Mouse (Mus musculus) heart, embryonic 14.5 days (tissue): ENCODE results near the gene Gcc2. TPM values are rescaled to one million over a fixed set of nuclear protein-coding genes. Genes with fewer than 3 reads are reported as not detected.
A peak's percentile ranks its signal among the peaks of the same experiment; 100 is the strongest.
"Not testable (repeated sequence)": the region's sequence is repeated elsewhere in the genome, so short reads cannot be mapped to it uniquely, and the experiment has no call there.

Source experiments
- ATAC-seq: fragments of 200-750 bp; cut with Nextera tagmentation; 2 replicates; pipeline ENCODE4 v1.8.0; 2017; ENCODE audit warnings: low read depth, moderate TSS enrichment; ENCODE audit not compliant: insufficient number of reproducible peaks, insufficient read depth, low FRiP score
- H3K27ac ChIP-seq, 2 experiments: fragments of 200-500 bp in 1 of 2; fragments of 300-500 bp in 1 of 2; sonication (generic) in 1 of 2; replicated peaks in 1 of 2; 2 replicates each; pipeline ENCODE4 v1.5.1; 2012 to 2014; ENCODE audit warnings: low read depth in 2 of 2, low read length in 2 of 2, control low read depth in 1 of 2, mild to moderate bottlenecking in 1 of 2, mixed read lengths in 1 of 2; ENCODE audit not compliant: control insufficient read depth in 1 of 2, insufficient read depth in 1 of 2
- H3K27me3 ChIP-seq: fragments of 300-500 bp; sonication (generic); 2 replicates; pipeline ENCODE4 v1.6.1; 2014; ENCODE audit warnings: mild to moderate bottlenecking, low read length, control low read depth; ENCODE audit not compliant: control insufficient read depth, insufficient read depth
- H3K36me3 ChIP-seq: fragments of 300-500 bp; sonication (generic); 2 replicates; pipeline ENCODE4 v1.6.1; 2014; ENCODE audit warnings: mild to moderate bottlenecking, control low read depth, low read length, mixed read lengths; ENCODE audit not compliant: control insufficient read depth, insufficient read depth
- H3K4me1 ChIP-seq, 2 experiments: fragments of 200-500 bp in 1 of 2; fragments of 300-500 bp in 1 of 2; sonication (generic) in 1 of 2; 2 replicates each; pipeline ENCODE4 v1.6.1; 2012 to 2014; ENCODE audit warnings: low read length in 2 of 2, control low read depth in 1 of 2, mixed read lengths in 1 of 2; ENCODE audit not compliant: control insufficient read depth in 2 of 2, insufficient read depth in 2 of 2
- H3K4me2 ChIP-seq: fragments of 300-500 bp; sonication (generic); 2 replicates; pipeline ENCODE4 v1.6.1; 2014; ENCODE audit warnings: mild to moderate bottlenecking, low read length
- H3K4me3 ChIP-seq, 2 experiments: fragments of 200-500 bp in 1 of 2; fragments of 300-500 bp in 1 of 2; sonication (generic) in 1 of 2; 2 replicates each; pipeline ENCODE4 v1.5.1; 2012 to 2014; ENCODE audit warnings: low read length in 2 of 2, mild to moderate bottlenecking in 2 of 2, control low read depth in 1 of 2, low read depth in 1 of 2, moderate library complexity in 1 of 2; ENCODE audit not compliant: control insufficient read depth in 1 of 2, insufficient read depth in 1 of 2
- H3K9ac ChIP-seq: fragments of 300-500 bp; sonication (generic); 2 replicates; pipeline ENCODE4 v1.6.1; 2014; ENCODE audit warnings: mild to moderate bottlenecking, low read length
- H3K9me3 ChIP-seq: fragments of 300-500 bp; sonication (generic); 2 replicates; pipeline ENCODE4 v1.6.1; 2016; ENCODE audit warnings: low read length, control low read depth; ENCODE audit not compliant: control insufficient read depth
- WGBS: fragments of 180-500 bp; shearing (Covaris S2); extraction: QIAGEN DNeasy Blood & Tissue Kit; methylation state at CpG from one replicate; pipeline ENCODE4 v1.1.7; 2014; 5-methylcytosine and 5-hydroxymethylcytosine counted together
- polyA plus RNA-seq: library from polyadenylated mRNA; unstranded; fragments of >200 nt; fragmentation: Nextera tagmentation; extraction: Ambion mirVana; gene quantifications from 2 replicates; pipeline ENCODE4 v1.2.1, GENCODE M21; 2014

Gcc2 gene
- polyA plus RNA-seq, 1 experiment from 2014 or later = 39.3 TPM

DNA sequence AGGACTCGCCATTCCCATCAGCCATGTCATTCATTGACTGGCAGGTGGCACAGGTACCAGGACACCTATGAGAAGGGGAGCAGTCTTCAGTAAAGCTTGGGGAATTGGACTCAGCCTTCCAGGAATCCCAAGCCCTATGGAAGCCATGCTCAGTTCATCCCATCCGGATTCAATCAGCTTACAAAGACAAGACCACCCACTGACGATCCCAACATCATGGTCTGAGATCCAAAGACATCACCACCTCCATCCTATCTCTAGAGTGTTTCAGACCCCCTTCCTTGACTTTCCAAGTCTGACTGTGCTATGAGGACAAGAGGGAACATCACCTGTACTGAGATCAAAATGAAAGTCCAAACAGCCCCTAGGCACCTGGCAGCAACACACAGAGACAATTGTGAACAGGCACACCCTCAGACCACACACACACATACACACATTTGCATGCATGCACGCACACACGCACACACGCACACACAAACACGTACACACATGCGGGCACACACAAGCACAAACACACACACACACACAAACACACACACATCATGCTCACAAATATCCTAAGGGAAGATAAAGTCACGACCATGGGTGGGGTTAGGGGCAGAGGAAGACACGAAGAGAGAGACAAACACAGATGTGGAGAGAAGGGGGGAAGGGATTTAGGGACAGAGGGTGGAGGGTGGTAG is 22.1 kb upstream of the Gcc2 start:
- 67% methylated on average over 9 of the region's 10 CpGs for WGBS
- peaks cover 18% of the 10 kb centered on the region for H3K9me3 ChIP-seq
- H3K27me3 ChIP-seq, H3K36me3 ChIP-seq, H3K4me3 ChIP-seq, H3K9ac ChIP-seq, H3K4me1 ChIP-seq, H3K4me2 ChIP-seq, H3K27ac ChIP-seq: not testable (repeated sequence)
- peak; percentile 39 for ATAC-seq

DNA sequence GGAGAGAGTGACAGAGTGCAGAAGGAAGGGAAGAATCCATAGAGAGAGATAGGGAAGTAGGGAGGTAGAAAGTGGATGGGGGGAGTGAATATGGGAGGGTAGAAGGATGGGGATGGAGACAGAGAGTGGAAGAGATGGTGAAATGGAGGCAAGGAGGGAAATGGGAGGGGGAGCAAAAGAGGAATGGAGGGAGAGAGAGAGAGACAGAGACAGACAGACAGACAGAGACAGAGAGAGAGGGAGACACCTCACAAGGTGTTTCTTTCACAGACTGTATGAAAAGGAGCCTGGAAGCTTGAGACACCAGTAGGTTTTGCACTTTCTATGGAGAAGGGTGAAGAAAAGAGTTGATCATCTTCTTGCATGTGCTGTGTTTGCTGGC is 21.6 kb upstream of the Gcc2 start:
- not testable (repeated sequence) for H3K9ac ChIP-seq, H3K4me3 ChIP-seq, H3K27me3 ChIP-seq, H3K36me3 ChIP-seq, H3K4me2 ChIP-seq, H3K4me1 ChIP-seq, ATAC-seq, H3K27ac ChIP-seq
- peaks cover 18% of the 10 kb centered on the region for H3K9me3 ChIP-seq

DNA sequence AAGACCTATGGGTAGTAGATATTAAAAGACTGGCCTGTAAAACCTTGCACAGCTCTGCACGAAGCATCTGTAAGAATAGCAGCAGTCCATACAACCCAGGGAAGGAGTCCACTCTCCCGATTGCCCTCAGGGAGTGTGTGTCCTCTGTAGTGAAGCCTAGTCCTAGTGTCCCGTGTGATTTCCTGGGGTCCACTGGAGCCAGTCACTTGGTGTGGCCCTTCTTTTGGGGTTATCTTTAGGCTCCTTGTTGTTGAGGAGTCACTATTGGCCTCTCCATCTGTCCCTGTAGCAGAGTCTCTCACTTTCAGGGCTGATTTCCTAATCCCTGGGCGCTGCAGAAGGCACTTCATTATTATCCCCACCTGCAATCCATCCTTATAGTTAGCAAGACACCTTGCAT is 20.3 kb upstream of the Gcc2 start:
- not testable (repeated sequence) for H3K36me3 ChIP-seq, ATAC-seq, H3K4me1 ChIP-seq, H3K27me3 ChIP-seq, H3K4me3 ChIP-seq, H3K27ac ChIP-seq, H3K4me2 ChIP-seq, H3K9ac ChIP-seq
- H3K9me3 ChIP-seq = peaks cover 21% of the 10 kb centered on the region
- WGBS = 70% methylated on average over 4 of the region's 4 CpGs

- H3K9ac ChIP-seq = no peak within 1 kb of the TSS
- no peak within 1 kb of the TSS for H3K27ac ChIP-seq
- WGBS = 81% methylated on average over 10 of the region's 10 CpGs
- no peaks in the 10 kb centered on the region for H3K4me1 ChIP-seq
- no peak for ATAC-seq
- peaks cover 17% of the 10 kb centered on the region for H3K9me3 ChIP-seq
- H3K4me2 ChIP-seq = no peak within 1 kb of the TSS
- H3K27me3 ChIP-seq = no peaks in the 10 kb centered on the region
- H3K36me3 ChIP-seq = no peaks in the 10 kb centered on the region
- H3K4me3 ChIP-seq = no peak within 1 kb of the TSS
Observed at GRCm38 (mm10) chr10:58236613-58237012, 18.7 kb upstream of the Gcc2 start, which contains the start of gene Gm4981. Gm4981 (minus strand) TSS chr10:58236701.

DNA sequence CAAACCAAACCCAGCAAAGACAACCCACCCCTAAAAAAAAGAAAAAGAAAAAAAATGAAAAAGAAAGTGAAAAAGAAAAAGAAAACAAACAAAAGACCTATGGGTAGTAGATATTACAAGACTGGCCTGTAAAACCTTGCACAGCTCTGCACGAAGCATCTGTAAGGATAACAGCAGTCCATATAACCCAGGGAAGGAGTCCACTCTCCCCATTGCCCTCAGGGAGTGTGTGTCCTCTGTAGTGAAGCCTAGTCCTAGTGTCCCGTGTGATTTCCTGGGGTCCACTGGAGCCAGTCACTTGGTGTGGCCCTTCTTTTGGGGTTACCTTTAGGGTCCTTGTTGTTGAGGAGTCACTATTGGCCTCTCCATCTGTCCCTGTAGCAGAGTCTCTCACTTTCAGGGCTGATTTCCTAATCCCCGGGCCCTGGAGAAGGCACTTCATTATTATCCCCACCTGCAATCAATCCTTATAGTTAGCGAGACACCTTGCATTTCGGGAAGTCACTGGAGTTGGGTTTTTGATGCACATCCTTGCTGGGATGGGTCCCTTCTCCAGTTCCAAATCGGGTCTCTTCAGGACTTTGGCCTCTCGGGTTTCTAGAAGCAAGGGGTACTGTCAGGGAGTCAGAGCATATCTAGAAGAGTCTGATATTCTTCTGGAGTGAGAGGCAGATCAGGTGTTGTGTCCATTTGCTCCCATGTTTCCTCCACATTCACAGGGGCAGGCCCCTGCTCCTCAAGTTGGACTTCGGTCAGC is 16.1 kb upstream of the Gcc2 start:
- H3K4me1 ChIP-seq, H3K4me2 ChIP-seq, H3K9ac ChIP-seq, H3K4me3 ChIP-seq, H3K27ac ChIP-seq, H3K36me3 ChIP-seq, H3K9me3 ChIP-seq, H3K27me3 ChIP-seq: not testable (repeated sequence)
- 70% methylated on average over 7 of the region's 8 CpGs for WGBS
- peak; percentile 80 for ATAC-seq

- Histone ChIP-seq H3K4me1 (peaks cover 0 to under 1% of the 10 kb centered on the region in 2 experiments; a peak in 1 of 4 replicates), H3K9ac (no peak overlapping the region), H3K36me3 (no peaks in the 10 kb centered on the region), H3K9me3 (no peaks in the 10 kb centered on the region), H3K4me3 (no peak overlapping the region), H3K4me2 (no peak overlapping the region), H3K27me3 (no peaks in the 10 kb centered on the region), H3K27ac (no peak overlapping the region)
- 18% methylated on average over 1 of the region's 1 CpGs for WGBS
- ATAC-seq = no peak
Observed at GRCm38 (mm10) chr10:58249535-58249934, 5.8 kb upstream of the Gcc2 start.

GRCm38 (mm10) chr10:58254635-58255175 is 592 bp upstream of the Gcc2 start:
- no peak overlapping the region for H3K27ac ChIP-seq
- WGBS = 38% methylated on average over 6 of the region's 6 CpGs
- peak overlapping the region; percentile 72 to 99; a peak in 3 of 4 replicates for H3K4me3 ChIP-seq
- peak overlapping the region; percentile 58 for H3K4me2 ChIP-seq
- ATAC-seq = no peak
- H3K9ac ChIP-seq = peak overlapping the region; percentile 86
- H3K4me1 ChIP-seq = peaks cover 2 to 11% of the 10 kb centered on the region in 2 experiments; a peak in 3 of 4 replicates
- H3K36me3 ChIP-seq = peaks cover 16% of the 10 kb centered on the region
- no peaks in the 10 kb centered on the region for H3K9me3 ChIP-seq
- no peaks in the 10 kb centered on the region for H3K27me3 ChIP-seq
